Mouse (Mus musculus): ENCODE data around the gene Ece1.

GRCm38 (mm10) chr4:137926161-137926560 lies 64.1 kb downstream of the Ece1 start:
- TF ChIP-seq CTCF (IDR thresholded peaks at IDR 0.05; ENCODE audit: low read depth, low read length) (no peak), GATA1 (IDR thresholded peaks at IDR 0.05; ENCODE audit: borderline replicate concordance, low read length) (no peak), GATA2 (IDR thresholded peaks at IDR 0.05; ENCODE audit: borderline replicate concordance, low read depth, low read length) (no peak), TAL1 (conservative IDR thresholded peaks at IDR 0.05; ENCODE audit: low read depth, low read length) (no peak)

All from G1E (cell line).